Mouse (Mus musculus) heart, adult 2 months (tissue): ENCODE measurements around the gene Grin2d.

Experiments
- CTCF ChIP-seq: fragments of 200-600 bp; IDR thresholded peaks from 2 replicates; pipeline ENCODE4 v1.8.1; 2022; ENCODE audit warnings: antibody characterized with exemption, mild to moderate bottlenecking, moderate library complexity
- EP300 ChIP-seq: fragments of 200-500 bp; IDR thresholded peaks from 2 replicates; pipeline ENCODE4 v1.6.1; 2011; ENCODE audit warnings: low read depth, low read length, control low read depth; ENCODE audit not compliant: insufficient read depth

DNA sequence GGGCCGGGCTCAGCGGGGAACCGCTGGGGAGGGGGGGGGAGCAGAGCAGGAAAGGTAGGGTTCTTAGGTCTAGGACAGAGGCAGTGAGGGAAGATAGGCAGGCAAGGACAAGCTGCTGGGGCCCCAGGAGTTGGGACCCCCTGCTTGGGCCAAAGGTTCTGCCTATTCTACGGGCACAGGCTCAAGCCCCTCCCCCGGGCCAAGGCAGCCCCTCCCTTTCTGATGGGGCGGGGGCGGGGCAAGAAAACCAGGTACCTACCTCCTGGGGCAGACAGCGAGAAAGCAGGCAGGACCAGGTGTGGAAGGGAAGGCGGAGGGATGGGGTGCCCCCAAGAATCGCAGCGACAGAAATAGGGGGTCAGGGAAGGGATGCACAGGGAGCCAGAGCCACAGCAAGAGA is 69.7 kb downstream of the Grin2d start:
- TF ChIP-seq CTCF (no peak), EP300 (no peak)
